Mouse (Mus musculus): ENCODE results near the gene Soat1. TPM values are rescaled to one million over a fixed set of nuclear protein-coding genes. Genes with fewer than 3 reads are reported as not detected.
"Not testable (repeated sequence)": the region's sequence is repeated elsewhere in the genome, so short reads cannot be mapped to it uniquely, and the experiment has no call there.

The Soat1 gene
- total RNA-seq, 2 experiments from 2014 or later = 223 to 341 TPM

DNA sequence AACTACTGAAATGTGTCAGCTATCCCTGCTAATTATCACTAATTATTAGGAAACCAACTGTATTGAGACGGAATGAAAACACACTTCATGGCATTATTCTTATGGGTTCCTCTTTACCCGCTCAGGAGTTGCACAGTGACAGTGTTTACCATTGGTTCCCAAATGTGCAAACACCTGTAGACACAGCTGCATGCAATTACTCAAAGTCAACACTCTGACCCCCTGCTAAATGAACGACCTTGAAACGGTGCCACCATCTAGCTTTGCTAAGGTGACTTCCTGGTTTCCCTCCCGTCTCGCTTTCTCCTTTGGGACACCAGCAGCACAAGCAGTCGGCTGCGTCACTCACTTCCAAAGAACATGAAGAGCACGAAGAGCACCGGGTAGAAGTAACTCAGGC lies 41.6 kb downstream of the Soat1 start:
- no peak for ATAC-seq (ENCODE audit: poor library complexity, severe bottlenecking)

DNA sequence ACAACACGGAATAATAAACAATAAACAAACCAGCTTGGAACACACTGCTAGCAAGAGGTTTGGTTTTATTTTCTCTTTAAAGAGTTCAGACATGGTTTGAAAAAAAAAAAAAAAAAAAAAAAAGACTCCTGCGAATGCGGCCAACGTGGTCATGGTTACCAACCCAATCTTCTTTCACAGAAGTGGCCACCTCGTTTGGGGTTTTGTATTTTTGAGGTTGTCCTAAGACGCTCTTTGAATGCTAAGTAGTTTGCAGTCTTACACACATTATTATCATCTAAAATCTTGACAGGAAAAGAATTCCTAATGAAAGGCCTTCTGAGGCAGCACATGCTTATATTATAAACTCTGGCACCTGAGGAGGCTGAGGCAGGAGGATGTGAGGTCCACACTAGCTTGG lies 45.7 kb downstream of the Soat1 start:
- no peak for ATAC-seq (ENCODE audit: poor library complexity, severe bottlenecking)

DNA sequence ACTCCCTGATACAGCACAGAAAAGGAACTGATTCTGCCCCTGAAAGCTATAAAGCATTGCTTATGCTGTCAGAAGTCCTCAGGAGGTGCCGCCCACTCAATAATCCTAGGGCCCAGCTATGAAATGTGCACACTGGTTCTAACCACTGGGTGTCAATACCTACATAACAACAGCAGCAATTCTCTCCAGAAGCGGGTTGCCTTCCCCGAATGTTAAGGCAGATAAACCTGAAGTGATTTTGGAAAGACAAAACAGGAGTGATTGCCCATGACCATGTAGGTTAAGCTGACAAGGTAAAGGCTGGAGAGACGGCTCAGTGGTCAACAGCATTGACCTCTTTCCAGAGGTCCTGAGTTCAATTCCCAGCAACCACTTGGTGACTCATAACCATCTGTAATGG lies 48.4 kb downstream of the Soat1 start:
- ATAC-seq (ENCODE audit: poor library complexity, severe bottlenecking) = no peak

DNA sequence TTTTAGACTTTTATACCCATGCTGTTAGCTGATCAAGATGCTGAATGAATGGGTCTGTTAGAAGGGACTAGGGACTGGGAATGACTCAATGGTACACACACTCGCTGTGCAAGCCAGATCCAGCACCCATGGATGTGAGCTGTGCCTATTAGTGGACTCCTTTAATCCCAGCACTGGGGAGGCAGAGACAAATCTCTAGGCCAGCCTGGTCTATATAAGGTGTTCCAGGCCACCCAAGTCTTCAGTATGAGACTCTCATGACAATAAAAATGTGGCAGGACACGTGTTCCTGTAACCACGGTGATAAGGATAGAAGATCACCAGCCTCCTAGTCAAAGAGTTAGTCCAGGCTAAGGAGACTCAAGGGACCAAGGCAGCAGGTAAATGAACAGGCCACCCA lies 50.1 kb downstream of the Soat1 start:
- no peak for ATAC-seq (ENCODE audit: poor library complexity, severe bottlenecking)

DNA sequence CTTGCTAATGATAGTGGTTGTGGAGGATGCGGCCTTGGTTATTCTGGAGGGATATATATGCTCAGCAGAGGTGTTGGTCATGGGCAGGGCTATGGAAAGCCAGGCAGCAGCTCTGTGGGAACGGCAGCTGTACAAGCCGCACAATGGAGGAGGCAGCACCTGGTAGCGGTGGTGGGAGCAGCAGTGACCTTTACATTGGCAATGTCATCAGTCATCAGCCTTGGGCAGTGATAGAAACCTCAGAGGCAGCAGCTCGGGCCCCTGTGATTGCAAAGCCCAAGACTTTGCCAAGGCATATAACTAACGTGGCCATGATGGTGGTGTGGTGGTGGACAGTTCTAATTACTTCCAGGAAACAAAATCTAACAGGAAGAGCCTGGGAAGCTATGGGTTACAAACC lies 50.6 kb downstream of the Soat1 start:
- ATAC-seq (ENCODE audit: poor library complexity, severe bottlenecking) = no peak

DNA sequence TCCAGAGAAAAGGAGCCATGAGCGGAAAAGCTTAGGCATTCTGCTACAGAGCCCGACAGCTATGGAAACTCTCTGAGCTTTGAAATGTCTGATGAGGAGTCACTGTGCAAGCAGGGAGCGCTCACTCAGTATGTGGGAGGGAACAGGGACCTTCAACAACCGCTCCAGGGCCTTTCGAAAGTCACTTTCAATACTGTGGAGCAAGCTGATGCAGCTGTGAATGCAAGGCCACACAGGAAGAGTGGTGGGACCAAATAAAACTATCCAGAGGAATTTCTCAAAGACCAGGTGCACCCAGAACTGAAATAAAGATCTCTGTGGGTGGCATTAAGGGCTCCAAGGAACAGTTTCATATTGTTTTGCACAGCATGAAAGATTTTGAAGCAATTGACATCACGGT lies 51.3 kb downstream of the Soat1 start:
- ATAC-seq (ENCODE audit: poor library complexity, severe bottlenecking) = no peak

DNA sequence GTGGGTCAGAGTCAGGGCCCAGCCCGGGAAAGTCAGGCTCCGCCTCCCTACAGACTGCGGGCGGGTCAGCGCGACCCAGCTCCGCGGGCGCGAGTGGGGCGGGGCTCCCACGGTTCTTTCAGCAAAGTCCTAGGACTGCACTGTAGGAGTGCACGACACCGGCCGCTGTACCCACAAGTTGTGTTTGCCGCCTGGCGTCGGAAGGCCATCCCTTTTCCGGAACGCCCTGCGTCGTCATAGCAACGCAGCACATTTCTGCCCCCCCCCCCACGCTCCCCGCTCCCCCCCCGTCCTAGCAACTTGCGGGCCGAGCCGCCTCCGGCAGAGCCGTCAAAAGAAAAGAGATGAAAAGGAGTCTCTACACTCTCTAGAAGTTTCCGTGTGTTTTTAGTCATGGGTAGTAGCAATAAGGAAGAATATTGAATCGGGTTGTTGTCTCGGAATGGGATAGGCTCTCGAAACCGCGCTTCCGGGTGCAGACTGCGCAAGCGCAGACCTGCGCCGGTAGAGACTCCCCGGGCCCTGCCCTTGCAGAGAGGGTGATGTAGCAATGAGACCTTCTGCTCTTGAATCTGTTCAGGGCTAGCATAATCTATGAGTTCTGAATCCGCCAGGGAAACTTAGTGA lies 53.3 kb downstream of the Soat1 start, which contains the start of gene Axdnd1:
Gene Axdnd1 (minus strand): TSS at position 489 of the 627 bp plus-strand sequence.
- ATAC-seq (ENCODE audit: poor library complexity, severe bottlenecking) = peak; percentile 89

DNA sequence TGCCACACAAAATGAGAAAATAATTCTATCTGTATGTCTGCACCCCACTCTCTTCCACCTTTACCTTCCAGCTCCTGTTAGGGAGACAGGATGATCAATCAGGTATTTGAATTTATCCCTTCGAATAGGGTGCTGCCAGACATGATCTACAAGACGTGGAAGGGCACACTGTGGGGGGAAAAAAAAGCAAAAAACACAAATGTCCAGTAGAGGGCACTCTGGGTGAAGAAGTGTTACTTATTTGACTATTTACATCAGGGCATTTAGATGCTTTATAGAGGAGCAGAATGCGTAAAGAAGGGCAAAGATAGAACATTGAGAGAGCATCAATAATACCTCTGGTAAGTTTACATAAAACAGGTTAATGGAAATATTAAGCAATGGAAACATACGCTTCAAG lies 56.0 kb downstream of the Soat1 start:
- peak; percentile 41; the same call in 1 of the 2 replicates for ATAC-seq (ENCODE audit: poor library complexity, severe bottlenecking)

DNA sequence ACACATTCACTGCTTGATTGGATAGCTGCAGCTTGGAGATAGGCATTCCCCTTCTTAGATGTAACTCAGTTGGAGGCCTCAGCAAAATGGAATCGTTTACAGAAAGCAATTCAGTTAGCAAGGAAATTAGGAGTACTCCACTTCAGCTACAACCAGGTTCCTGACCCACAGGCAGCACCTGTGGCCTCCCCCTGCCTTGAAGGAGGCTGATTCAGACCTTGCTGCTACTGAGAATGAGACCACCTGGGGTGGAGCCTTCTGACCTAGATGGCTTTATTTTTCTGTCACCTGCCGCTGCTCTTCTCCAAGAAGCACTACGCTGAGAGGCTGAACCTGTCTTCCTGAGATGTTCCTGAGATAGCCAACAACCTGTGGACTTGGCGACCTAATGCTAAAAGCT lies 65.6 kb downstream of the Soat1 start:
- no peak for ATAC-seq (ENCODE audit: poor library complexity, severe bottlenecking)

DNA sequence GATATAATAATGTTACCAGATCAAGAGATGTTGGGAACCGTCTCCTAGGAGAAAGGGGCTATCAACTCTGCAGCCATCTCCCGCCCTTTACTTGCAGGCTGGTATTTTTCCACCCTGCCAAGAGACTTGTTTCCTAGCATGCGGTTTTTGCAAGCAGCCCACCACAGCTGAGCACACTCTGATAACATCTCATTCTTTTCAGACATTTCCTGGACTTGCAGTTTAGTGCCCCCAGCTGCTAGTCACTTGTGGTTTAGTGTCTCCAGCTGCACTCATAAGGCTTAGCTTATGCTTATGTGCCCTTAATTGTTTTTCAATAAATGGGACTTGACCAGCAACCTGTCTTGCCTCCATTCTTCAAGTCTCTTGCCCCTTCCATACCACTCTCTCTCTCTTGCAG lies 66.1 kb downstream of the Soat1 start:
- peak; percentile 64 for ATAC-seq (ENCODE audit: poor library complexity, severe bottlenecking)

DNA sequence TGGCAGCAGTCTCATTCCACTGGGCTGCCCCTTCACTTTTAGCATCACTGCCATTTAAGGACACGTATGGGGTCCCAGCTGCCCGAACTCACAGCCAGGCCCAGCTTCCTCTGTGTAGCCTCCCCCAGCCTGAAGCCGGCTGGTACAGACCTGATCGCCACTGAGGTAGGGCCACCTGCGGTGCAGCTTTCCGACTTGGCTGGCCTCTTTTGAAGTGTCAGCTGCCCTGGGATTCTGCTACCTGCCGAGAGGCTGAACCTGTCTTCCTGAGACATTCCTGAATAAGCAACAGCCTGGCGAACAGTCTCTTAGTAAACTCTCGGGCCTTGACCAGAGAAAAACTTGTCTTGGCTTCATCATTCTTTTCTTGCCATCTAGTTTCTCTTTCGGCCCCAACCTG lies 70.9 kb downstream of the Soat1 start:
- ATAC-seq (ENCODE audit: poor library complexity, severe bottlenecking) = no peak

DNA sequence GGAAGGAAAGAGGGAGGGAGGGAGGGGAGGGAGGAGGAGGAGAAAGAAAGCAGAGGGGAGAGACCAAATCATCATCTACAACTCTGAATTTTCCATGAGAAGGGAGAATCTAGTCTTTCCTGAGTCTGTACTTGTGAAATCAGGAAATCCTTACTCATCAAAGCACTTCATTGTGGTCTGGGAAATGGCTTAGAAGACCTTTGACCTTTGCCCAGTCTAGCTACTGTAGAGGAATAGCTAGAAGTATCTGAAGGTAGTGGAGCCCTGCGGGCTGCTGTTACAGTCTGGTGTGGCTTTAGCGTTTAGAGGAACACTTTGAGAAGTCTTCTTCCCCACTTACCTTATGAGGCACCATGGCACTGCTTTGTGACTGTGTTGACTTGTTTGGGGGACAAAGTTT lies 71.6 kb downstream of the Soat1 start:
- ATAC-seq (ENCODE audit: poor library complexity, severe bottlenecking) = no peak

DNA sequence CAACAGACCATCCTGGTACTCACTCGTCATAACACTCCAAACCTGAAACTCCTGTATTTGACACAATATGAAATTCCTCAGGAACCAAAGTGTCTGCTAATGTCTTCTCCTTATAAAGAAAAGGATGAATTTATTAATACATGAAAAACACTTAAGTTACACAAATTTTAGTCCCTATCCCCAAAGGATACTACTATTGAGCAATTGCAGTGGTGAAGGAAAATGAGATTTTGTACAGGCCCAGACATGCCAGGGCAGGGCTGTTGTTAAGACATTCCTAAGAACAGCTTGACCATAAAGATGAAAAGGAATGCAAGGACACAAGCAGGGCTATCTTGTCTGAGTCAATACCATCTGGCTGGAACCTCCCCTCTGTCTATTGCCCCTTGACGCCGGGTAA lies 74.0 kb downstream of the Soat1 start:
- ATAC-seq (ENCODE audit: poor library complexity, severe bottlenecking) = not testable (repeated sequence)

DNA sequence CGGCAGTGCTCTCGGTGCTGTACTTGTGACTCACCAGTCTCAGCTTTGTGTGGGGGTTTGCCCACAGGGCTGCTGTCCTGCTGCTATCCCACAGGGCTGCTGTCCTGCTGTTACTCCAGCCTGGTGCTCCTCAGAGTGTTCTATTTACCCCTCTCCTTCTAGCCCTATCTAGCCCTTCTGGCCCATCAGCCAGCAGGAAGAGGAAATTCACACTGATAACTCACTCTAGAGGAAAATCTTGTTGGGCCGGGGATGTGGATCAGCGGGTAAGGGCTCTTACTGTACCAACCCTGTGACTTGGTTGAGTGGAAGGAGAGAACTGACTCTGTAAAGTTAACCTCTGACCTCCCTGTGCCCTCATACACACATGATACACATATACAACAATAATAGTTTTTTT lies 81.0 kb downstream of the Soat1 start:
- ATAC-seq (ENCODE audit: poor library complexity, severe bottlenecking) = no peak

DNA sequence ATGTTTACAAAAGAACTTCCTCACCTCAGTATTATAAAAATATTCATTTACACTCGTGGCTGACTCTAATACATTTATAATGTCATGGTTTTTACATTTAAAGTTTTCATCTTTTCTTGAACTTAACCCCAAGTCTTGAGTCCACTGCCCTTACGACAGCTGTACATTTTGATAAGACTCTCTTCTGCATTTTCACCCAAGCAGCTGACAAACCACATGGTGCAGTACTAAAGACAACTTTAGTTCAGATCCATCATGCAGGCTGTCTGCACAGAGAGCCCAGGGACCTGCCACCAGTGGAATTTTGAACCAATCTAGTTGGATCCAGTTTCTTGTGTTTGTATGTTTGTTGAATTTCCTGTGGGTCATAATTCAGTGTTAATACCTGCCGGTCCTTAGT lies 87.3 kb downstream of the Soat1 start:
- no peak for ATAC-seq (ENCODE audit: poor library complexity, severe bottlenecking)

DNA sequence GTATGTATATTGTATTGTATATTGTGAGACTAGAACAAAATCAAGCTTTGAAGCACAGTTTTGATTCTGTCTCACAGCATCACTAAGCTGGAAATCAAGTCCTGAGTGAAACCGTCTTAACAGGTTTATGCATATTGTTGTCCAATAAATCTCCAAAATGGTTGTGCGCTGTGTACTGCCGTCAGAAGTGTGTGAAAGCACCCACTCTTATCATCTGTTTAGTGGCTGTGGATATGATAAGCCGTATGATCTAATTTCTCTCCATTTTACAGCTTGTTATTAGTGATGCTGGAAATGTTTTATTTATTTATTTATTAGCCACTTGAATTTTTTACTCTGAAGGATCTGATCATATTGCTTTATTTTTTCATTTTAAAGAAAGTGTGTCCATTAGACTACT lies 87.9 kb downstream of the Soat1 start:
- ATAC-seq (ENCODE audit: poor library complexity, severe bottlenecking) = no peak

DNA sequence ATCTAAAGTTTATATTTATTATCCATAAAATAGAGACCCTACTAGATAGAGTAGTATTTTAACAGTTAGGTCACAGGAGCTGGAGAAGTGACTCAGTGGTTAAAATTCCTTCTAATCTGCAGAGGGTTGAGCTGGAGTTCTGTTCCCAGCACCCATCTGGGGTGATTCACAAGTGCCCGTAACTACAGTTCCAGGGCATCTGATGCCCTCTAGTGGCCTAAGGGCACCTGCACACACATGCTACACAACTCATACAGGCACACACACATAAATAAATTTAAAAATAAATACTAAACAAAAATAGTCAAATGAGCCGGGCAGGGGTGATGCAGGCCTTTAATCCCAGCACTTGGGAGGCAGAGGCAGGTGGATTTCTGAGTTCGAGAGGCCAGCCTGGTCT lies 92.9 kb downstream of the Soat1 start:
- ATAC-seq (ENCODE audit: poor library complexity, severe bottlenecking) = no peak

Other genes with a start within 250 kb of the Soat1 start
- gene Tdrd5, start 170.7 kb downstream of the Soat1 start, total RNA-seq (2015) = 0.18 TPM in 1 of 2 replicates, not detected in the other
- not detected in 2 replicates for gene Tdrd5, start 170.7 kb downstream of the Soat1 start, total RNA-seq (2017)
- gene Nphs2, start 163.6 kb downstream of the Soat1 start, total RNA-seq (2015) = not detected in 2 replicates
- gene Nphs2, start 163.6 kb downstream of the Soat1 start, total RNA-seq (2017) = not detected in 2 replicates
- 878 and 965 TPM in 2 replicates for gene Gm2000, start 108.3 kb downstream of the Soat1 start, total RNA-seq (2015)
- gene Gm2000, start 108.3 kb downstream of the Soat1 start, total RNA-seq (2017) = 1,434 and 1,885 TPM in 2 replicates
- gene Axdnd1, start 53.2 kb downstream of the Soat1 start, total RNA-seq (2015) = 2.2 TPM in 1 of 2 replicates, not detected in the other
- 0.92 and 1.8 TPM in 2 replicates for gene Axdnd1, start 53.2 kb downstream of the Soat1 start, total RNA-seq (2017)
- 3.8 and 7.0 TPM in 2 replicates for gene Gm10031, start 49.7 kb upstream of the Soat1 start, total RNA-seq (2015)
- 12.0 and 19.4 TPM in 2 replicates for gene Gm10031, start 49.7 kb upstream of the Soat1 start, total RNA-seq (2017)
- 3.5 and 4.2 TPM in 2 replicates for gene Abl2, start 84.5 kb upstream of the Soat1 start, total RNA-seq (2015)
- gene Abl2, start 84.5 kb upstream of the Soat1 start, total RNA-seq (2017) = 8.0 and 8.1 TPM in 2 replicates
- 18.4 and 25.5 TPM in 2 replicates for gene Tor3a, start 200.0 kb upstream of the Soat1 start, total RNA-seq (2015)
- gene Tor3a, start 200.0 kb upstream of the Soat1 start, total RNA-seq (2017) = 27.2 and 39.1 TPM in 2 replicates
- 14.7 and 15.7 TPM in 2 replicates for gene Fam20b, start 244.8 kb upstream of the Soat1 start, total RNA-seq (2015)
- gene Fam20b, start 244.8 kb upstream of the Soat1 start, total RNA-seq (2017) = 37.9 and 41.6 TPM in 2 replicates